Mouse (Mus musculus) adrenal gland, postnatal 14 days (tissue): ENCODE data around the gene Arid1b. TPM values are rescaled to one million over a fixed set of nuclear protein-coding genes. Genes with fewer than 3 reads are reported as not detected.

Experiments
- DNase-seq: peaks from one replicate; pipeline ENCODE4 v3.0.0; 2021; ENCODE audit warnings: mixed read lengths
- total RNA-seq: library from RNA; stranded (reverse); gene quantifications from 2 replicates; pipeline ENCODE4 v1.2.3, GENCODE M21; 2021

Arid1b gene
- total RNA-seq, 1 experiment from 2014 or later: 70.0 TPM

DNA sequence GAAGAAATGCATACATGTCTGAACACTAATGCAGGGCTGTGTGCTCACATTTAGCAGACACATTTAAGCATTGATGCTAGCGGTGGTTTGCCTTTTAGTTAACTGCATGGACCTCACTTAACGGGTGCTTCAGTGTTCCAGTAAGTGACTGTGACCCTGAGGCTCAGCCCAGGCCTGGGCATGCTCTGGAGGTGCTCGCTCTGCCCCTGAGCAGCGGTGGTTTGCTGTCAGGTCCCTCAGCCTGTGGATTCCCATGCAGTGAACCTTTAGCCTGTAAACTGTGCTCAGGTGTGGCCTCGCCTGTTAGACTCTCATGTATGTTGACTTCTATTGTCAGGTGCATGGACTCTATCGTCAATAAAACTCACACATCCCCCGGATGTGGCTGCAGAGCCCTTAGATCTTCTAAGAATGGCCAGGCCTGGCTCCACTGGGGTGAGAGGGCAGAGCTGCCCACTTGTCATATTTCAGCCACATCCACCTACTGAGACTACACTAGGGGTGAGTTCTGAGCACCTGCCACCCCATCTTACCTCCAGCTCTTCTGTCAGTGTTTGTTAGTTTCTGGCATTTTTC is 169.2 kb downstream of the Arid1b start:
- DNase-seq: no peak

- no peak for DNase-seq
Observed at GRCm38 (mm10) chr17:5164794-5165193, 170.7 kb downstream of the Arid1b start.

DNA sequence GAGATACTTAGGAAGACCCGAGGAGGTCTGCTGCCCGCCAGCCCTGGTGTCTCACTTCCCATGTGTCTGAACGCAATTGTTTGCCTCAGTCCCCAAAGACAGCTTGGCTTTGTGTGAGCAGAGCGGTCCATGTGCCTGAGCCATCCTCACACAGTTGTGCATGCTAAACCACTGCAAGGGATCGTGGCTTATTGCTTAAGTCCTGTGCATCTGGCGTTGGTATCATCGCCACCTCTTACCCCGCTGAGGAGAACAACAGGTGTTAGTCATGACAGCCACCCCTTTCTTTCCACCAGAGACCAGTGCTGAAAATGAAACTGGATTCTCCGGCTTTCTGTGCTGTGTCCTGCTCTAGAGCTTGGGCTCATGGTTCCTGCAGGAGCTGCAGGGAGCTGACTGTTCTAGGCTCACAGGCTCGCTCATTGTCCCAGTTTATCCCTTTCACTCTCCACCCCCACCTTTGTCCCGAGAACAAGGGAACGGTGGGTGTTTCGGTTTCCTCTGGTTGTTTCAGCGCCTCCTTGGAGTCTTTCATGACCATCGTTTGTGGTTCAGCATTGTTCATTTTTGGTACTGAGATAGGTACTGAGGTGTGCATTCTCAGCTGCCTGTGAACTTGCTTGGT is 171.2 kb downstream of the Arid1b start:
- DNase-seq: no peak

- no peak for DNase-seq
Observed at GRCm38 (mm10) chr17:5166175-5166574, 172.0 kb downstream of the Arid1b start.

GRCm38 (mm10) chr17:5168046-5168445 is 173.9 kb downstream of the Arid1b start:
- no peak for DNase-seq

GRCm38 (mm10) chr17:5168640-5169039 is 174.5 kb downstream of the Arid1b start:
- DNase-seq: no peak

DNA sequence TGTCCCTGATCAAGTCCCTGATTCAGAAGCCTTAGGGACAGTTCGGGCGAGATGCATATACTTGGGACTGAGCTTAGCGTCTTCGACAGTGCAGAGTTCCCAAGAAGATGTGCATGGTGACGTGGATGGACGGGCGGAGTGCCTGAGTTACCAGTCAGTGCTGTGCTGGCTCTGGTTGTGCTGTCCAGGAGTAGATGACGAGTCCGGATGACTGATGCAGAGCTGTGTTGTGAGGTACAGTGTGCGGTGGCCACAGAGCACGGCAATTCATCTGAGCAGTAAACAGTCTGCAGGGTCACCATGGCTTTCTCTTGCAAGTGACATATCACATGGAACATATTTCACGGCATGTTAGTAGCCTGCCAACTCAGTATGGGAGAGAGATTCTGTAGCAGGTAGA is 176.2 kb downstream of the Arid1b start:
- no peak for DNase-seq

DNA sequence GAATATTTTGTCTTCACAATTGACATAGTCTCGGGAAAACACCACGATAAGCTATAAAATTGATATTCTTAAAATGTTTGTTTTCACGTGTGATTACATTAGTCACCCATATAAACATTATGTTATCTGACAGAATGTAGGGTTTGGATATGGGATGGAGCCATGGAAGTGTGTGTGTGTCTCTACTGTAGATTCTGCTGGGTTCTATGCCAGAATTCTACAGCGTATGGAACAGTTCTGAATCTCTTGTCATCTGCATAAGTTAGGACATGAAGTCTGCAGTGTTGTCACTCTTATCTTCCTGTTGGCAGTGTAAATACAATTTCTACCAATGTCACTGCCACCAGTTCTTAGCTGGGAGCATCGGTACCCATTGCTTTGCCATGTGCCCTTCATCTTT is 177.3 kb downstream of the Arid1b start:
- DNase-seq: no peak

- DNase-seq: no peak
Observed at GRCm38 (mm10) chr17:5174426-5175020, 180.4 kb downstream of the Arid1b start.

DNA sequence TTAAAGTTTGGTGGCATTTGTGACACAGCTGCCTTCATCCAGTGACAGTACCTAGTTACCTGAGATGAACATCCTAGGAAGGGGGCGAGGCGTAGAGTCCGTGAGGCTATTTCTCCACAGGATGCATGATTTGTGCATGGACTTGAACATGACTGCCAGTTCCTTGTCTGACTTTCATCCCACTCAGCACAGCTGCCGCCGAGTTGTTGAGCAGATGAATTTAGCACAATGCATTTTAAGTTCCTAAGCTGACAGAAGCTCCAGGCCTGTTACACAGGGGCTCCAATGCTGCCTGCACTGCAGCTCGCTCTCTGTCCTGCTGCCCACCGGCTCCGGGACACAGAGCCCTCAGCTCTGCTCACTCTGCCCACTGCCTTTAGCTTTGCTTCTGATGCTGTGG is 181.4 kb downstream of the Arid1b start:
- no peak for DNase-seq

DNA sequence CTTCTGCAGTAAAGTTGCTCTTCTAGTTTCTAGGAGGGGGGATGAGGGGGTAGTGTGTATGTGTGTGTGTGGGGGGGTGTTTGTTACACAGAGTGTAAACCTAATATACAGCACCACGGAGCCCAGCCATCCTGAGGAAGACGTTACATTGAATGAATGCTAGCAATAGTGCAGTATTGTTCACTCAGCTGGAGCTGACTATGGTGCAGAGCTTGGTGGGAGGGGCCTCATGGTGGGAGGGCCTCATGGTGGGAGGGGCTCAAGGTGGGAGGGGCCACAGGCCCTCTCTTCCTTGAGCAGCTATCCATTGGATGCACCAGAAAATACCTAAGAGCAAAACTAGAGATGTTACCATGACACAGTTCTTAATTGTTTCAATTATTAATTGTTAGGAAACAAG is 182.2 kb downstream of the Arid1b start:
- DNase-seq: no peak

GRCm38 (mm10) chr17:5178534-5178933 is 184.4 kb downstream of the Arid1b start:
- peak; percentile 46 for DNase-seq

DNA sequence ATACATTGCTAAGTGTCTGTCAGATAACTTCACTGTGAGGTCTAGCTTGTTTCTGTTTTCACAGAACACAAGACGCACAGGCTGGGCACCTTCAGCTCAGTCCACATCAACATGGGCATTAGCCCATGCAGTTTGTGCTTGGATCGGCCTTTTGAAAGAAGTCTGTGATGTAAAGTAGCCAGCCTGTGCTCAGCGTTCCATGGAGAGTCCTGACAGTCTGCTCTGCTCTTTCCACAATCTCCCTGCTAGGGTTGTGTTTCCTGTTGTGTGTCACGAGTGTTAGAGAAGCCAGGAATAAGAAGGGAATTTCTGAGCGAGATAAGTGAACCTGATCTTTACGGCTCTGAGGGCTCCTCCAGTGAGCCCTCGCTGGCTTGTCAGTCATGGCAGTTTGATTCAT is 184.9 kb downstream of the Arid1b start:
- no peak for DNase-seq

- no peak for DNase-seq
Observed at GRCm38 (mm10) chr17:5179412-5179811, 185.3 kb downstream of the Arid1b start.

DNA sequence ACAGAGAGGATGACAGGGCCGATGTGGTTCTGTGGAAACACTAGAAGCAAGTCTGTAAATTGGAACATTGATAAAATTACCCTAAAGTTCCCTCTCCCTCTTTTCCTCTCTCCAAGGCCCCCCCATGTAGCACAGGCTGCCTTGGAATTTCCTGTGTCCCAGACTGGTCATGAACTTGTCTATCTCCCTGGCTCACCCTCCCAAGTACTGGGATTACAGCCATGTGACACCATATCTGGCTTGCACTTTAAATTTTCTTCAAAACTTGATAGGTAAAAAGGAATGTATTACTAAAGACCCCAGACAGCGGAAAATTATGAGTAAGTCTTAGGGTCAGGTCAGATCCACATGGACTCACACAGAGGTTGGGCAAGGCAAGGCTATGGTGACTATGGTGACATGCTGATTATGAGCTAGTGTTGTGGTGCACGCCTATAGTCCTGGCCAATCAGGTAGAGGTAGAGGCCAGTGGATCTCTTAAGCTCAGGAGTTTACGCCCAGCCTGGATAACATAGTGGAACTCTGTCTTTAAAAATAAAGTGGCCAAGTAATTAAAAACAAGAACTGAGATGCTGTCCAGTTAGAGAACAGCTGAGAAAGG is 185.9 kb downstream of the Arid1b start:
- no peak for DNase-seq

DNA sequence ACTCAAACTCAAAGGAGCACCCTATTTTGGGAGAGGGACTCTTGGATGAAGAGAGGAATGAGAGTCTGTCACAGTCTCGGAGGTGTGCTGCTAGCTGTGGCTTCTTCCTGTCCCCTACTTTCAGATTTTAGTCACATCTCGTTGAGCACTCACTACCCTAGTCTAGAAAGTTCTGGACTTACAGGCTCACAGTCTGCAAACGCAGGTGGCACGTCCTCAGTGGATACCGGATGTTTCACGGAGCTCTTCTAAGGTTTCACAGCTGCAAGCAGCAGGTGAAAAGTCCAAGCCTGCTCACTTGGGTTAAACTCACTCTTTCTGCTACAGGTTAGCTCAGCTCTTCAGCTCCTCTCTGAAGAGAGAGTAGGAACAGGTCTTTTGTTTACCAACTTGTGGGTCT is 186.8 kb downstream of the Arid1b start:
- no peak for DNase-seq

- DNase-seq: no peak
Observed at GRCm38 (mm10) chr17:5182493-5182892, 188.4 kb downstream of the Arid1b start.

DNA sequence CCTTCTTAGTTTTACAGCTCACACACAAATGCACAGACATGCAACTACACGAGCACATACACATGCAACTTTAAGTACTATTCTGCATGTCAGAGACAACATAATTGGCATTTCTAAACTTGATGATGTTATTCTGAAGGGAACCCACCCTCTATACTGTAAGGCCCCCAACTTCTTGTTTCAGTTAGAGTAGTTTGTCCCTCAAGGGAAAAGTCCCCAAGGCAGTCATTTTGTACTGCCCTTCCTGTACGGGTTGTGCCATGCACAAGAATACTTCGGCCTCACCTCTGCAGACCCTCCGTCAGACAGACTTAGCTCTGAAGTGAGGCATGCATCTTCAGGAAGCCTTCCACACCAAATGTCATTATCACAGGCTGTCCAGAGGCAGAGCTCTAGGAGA is 191.4 kb downstream of the Arid1b start:
- no peak for DNase-seq

DNA sequence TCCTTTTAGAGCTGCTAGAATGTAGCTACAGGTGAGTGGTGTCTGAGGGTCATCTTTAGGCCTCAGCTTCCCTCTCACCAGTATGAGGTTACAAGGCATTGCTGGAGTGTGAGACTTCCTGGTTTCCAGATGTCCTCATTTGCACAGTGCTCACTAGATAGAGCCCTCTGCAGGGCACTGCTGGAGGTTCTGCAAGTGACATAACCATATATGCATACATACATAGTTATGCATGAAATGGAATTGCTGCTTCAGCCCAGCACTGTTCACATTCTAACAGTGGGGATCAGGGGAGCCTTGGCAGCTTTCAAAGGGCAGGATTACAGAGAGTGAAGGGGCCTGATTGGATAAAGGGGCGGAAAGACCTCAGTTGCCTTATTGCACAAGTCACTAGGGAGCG is 193.4 kb downstream of the Arid1b start:
- no peak for DNase-seq

GRCm38 (mm10) chr17:5188400-5188799 is 194.3 kb downstream of the Arid1b start:
- DNase-seq: no peak

DNA sequence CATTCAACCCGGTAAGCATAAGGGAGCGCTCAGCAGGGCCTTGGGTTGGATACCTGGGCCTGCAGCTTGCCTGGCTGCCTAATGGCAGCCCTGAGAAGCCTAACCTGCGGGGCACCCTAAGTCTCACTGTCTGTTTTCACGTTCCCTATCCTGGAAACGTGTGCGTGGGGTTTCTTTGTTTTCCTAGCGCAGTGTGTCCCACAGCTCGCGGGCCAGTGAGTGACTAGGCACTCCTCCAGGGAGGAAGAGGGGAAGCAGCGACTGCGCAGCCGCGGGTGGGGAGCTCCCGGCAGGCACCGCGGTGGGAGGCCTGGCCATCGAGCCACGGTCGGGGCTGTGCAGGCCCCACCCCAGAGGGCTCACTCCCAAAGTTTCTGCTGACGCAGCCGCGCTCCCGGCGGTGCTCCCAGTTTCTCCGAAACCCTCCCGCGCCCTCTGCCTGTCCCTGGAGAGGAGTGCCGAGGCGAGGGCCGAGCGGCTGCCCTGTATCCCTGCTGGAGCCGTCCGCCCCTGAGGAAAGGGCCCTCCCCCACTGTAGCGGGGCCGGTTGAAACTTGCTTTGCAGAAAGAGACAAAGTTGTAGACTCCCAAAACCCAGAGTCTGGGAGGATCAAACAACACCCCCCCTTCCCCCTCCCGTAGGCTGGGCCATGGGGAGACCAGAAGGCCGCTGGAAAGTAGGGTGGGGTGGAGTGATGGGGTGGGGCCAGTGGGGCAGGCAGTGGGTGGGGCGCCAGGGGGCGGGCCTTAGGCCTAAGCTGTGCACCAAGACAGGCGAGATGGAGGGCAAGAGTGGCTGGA is 195.6 kb downstream of the Arid1b start:
- DNase-seq: peak; percentile 98

GRCm38 (mm10) chr17:5190367-5190766 is 196.2 kb downstream of the Arid1b start:
- no peak for DNase-seq
